Mouse (Mus musculus) naive thymus-derived CD4-positive, alpha-beta T cell, adult 2 months (primary cell): ENCODE measurements around the gene St8sia6.
A peak's percentile ranks its signal among the peaks of the same experiment; 100 is the strongest.
"Not testable (repeated sequence)": the region's sequence is repeated elsewhere in the genome, so short reads cannot be mapped to it uniquely, and the experiment has no call there.

Source experiments
- DNase-seq: peaks from one replicate; pipeline ENCODE4 v3.0.0-alpha.2; 2011; ENCODE audit warnings: low read depth

The St8sia6 gene

GRCm38 (mm10) chr2:13793969-13794363 is at the start of gene St8sia6:
St8sia6 (minus strand) TSS chr2:13794064.
- no peak for DNase-seq

GRCm38 (mm10) chr2:13836310-13836709 is 42.4 kb upstream of the St8sia6 start:
- DNase-seq: peak; percentile 47

GRCm38 (mm10) chr2:13834989-13835388 is 41.1 kb upstream of the St8sia6 start:
- no peak for DNase-seq

- DNase-seq: no peak
Observed at GRCm38 (mm10) chr2:13816645-13817044, 22.8 kb upstream of the St8sia6 start.

DNA sequence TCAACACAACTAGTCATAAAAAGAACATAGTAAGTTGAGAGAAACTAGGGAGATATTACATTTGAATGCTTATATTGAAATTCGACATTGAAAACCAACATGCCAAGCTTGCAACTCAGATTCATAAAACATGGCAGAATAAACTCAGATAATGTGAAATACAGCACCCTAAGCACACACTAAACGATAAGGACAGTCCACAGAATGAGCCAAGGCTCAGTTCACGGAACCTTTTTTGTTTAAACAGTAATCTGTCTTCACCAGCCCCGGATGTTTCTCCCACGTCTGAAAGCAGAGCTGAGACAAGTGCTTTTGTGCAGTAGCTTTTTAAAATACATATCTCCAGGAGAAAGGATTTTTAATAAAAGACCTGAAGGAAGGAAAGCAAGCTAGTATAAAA is 14.7 kb upstream of the St8sia6 start:
- DNase-seq: no peak

- no peak for DNase-seq
Observed at GRCm38 (mm10) chr2:13808008-13808407, 14.1 kb upstream of the St8sia6 start.

DNA sequence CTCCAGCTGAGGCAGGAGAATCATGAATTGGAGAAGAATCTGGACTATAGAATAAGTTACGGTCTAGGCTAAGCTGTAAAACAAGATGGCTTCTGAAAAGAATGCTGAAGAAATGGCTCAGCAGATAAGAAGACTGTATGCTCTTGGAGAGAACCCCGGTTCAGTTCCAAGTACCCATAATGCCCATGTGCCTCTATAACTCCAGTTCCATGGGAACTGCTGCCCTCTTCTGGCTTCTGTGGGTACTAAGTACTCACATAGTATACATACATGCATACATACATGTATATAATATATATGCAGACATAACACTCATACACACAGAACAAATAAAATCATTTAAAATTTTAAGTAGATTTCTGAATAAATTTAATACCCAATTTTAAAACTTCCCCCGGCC is 12.3 kb upstream of the St8sia6 start:
- DNase-seq: peak; percentile 54

- no peak for DNase-seq
Observed at GRCm38 (mm10) chr2:13800639-13801038, 6.8 kb upstream of the St8sia6 start.

DNA sequence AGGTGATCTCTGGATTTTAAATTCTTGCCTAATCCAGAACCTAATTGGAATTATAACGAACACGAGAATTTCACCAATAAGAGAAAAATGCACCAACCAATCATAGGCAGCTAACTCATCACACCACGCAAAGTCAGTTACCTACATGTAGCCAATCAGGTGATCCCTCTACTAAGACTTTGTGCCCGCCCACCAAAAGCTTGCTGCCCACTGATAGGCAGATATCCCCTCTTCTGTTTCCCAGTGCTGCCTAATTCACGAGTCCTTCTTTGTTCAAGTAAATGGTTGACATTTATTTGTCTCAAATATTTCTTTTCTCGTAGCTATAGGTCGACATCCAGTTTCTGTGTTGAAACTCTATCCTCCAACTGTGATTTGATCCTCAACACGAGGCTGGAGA is 582 bp upstream of the St8sia6 start:
- DNase-seq: no peak

DNA sequence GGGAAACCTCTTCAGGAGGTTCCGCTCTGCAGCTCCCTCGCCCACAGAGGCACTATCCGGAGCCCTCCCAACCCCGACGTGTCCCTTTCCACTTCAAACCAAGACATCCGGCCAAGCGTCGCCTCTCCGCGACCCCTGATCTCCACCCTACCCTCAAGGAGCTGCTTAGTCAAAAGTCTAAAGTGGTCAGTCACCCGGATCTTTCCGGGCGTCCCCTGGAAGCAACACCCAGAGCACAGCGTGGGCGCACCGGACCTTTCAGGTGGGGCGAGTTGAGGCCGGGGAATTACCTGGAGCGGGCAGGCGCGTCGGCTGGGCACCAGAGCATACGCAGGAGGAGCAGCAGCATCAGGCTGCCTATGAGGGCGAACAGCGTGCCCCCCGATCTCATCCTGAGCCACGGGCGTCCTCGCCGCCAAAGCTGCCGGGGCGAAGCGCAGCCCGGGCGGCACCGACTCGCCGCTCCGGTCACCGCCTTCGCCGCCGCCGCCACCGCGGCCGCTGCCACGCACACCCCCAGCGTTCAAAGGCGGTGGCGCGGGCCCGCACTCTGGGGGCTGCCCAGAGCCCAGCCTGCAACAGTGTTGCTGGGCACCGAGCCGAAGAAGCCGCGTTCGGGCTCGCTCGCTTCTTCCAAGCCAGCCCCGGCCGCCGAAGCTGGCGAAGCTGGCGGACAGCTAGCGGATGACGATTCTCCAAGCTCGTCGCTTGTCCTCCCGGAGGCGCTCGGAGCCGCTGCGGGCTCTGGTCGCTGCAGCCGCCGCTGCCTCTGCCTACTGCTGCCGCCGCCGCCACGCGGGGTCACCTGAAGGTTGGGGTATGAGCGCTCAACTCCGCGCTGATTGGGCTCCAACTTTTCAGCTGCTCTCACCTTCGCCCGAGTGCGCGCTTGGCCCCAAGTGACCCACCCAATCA is 553 bp downstream of the St8sia6 start:
- peak; percentile 75 for DNase-seq

DNA sequence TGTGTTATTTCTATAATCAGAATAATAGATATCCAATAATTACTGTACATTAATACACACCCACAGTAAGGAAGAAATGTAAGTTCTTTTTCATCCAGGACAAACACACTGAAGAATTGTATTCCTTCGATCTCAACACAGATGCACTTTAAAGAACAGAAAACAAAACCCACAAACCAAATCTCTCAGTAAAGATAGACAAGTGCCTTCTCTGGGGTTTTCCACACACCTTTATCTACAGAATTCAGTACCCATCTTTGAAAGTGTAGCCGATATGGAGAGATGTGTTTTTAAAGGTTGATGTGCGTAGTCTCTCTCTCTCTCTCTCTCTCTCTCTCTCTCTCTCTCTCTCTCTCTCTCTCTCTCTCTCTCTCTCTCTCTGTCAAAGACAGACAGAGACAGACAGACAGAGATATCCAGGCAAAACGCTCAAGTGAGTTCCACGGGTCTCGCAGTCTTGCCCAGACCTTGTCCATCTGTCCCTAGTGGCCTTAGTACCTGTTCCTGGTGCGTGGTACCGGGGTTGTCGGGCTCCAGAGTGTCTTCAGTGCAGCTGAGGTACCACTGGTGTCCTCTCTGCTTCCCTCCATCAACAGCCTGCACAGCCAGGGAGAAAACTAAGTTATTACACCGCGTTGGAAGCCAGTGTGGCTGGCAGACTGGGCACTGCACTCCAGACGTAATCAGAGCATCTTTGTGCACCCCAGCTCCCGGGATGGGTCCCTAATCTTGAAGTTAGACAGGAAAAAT is 1.4 kb downstream of the St8sia6 start:
- DNase-seq: peak; percentile 63

DNA sequence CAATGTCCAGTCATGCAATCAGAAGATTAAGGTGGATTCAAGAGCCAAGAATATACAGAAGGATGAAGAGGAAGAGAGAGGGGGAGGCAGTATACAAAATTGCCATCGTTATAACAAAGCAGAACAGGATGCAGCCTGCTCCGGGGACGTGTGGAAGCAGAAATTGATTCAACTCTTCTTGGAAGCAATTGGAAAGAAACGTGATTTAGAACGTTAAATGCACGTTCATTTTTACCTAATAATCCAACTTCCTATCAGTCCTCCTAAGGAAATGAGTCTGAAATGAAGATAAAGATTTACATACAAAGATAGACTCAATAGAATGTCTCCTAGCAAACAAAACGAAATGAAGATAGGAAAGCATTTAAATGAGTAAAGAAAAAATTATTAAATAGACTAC is 2.3 kb downstream of the St8sia6 start:
- no peak for DNase-seq

DNA sequence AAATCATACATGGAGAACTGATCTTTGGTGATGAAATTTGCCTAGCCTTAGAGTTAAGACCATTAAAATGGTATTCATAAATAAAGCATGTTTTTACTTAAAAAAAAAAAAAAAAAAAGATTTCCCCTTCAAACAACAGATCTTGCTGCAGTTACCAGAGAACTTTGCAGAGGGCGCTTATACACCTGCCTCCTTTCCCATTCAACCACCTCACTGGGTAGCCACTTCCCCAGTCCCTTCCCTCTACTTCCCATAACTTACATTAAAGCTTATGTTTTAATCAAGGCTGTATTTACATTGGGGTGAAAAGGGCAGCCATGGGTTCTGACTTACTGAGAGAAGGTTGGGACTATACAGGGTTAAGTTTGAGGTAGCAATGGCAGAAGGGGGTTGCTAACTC is 4.5 kb downstream of the St8sia6 start:
- DNase-seq: peak; percentile 19

DNA sequence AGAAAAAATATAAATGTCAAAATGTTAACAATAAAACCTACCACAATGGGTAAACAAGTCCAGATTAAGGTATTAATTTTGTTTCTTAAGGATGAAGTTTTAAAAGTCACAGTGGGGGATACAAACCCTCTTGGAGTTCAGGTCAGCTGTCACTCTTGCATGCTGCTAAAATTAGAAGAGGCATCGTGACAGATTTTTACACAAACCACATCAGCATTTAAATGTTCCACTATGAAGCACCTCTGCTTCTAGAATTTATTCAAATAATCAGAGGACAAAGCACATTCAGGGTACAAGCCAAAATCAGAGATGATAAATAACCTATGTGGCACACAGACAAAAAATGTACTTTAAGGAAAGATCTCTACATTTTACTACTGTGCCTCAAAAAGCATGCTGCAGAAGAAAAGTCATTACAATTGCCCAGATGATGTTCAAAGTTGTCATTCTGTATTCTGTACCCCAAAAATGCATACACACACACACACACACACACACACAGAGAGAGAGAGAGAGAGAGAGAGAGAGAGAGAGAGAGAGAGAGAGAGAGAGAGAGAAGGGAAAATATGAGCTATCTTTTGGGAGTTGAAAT is 7.2 kb downstream of the St8sia6 start:
- no peak for DNase-seq

DNA sequence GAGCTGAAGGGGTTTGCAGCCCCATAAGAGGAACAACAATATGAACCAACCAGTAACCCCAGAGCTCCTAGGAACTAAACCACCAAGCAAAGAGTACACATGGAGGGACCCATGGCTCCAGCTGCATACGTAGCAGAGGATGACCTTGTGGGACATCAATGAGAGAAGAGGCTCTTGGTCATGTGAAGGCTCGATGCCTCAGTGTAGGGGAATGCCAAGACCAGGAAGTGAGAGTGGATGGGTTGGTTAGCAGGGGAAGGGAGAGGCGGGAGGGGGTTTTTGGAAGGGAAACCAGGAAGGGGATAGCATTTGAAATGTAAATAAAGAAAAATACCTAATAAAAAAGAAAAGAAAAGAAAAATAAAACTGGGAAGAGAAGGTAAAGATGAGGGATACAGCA is 7.9 kb downstream of the St8sia6 start:
- DNase-seq: not testable (repeated sequence)

- DNase-seq: no peak
Observed at GRCm38 (mm10) chr2:13785247-13785646, 8.6 kb downstream of the St8sia6 start.

GRCm38 (mm10) chr2:13784448-13784847 is 9.4 kb downstream of the St8sia6 start:
- no peak for DNase-seq

GRCm38 (mm10) chr2:13777032-13777431 is 16.8 kb downstream of the St8sia6 start:
- no peak for DNase-seq

DNA sequence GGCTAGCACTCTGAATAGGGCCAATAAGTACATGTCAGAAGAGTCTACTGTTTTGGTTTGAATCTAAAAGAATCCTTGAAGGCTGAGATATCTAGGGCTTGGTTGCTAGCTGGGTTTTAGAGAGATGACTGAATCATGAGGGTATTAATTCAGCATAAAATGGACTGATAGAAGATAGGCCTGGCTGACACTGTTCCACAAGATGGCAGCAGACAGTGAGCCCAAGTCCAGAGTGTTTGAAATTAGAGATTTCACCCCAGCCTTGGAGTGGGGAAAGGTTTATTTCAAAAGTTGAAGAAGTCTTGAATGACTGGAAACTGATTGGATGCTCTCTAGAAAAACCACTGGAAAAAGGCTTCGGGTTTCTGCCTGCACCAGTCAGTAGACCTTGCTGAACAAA is 17.4 kb downstream of the St8sia6 start:
- DNase-seq: no peak

GRCm38 (mm10) chr2:13775056-13775455 is 18.8 kb downstream of the St8sia6 start:
- DNase-seq: no peak

DNA sequence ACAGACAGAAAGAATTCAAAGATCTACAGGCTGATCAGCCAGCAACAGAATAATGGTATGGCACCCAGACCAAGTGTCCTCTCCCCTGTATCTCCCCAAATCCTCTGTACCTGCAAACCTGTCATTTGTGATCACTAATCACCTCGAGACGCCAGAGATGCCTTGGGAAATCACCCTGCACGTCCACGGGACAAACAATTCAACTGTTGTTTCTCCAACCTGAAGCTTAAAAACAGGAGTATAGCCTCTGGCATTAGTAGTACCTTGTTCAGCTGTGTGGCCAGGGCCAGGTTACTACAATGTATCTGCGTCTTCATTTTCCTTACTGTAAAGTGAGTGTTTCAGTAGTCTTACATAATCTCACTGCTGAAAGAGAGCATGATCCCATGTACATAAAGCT is 25.3 kb downstream of the St8sia6 start:
- no peak for DNase-seq

DNA sequence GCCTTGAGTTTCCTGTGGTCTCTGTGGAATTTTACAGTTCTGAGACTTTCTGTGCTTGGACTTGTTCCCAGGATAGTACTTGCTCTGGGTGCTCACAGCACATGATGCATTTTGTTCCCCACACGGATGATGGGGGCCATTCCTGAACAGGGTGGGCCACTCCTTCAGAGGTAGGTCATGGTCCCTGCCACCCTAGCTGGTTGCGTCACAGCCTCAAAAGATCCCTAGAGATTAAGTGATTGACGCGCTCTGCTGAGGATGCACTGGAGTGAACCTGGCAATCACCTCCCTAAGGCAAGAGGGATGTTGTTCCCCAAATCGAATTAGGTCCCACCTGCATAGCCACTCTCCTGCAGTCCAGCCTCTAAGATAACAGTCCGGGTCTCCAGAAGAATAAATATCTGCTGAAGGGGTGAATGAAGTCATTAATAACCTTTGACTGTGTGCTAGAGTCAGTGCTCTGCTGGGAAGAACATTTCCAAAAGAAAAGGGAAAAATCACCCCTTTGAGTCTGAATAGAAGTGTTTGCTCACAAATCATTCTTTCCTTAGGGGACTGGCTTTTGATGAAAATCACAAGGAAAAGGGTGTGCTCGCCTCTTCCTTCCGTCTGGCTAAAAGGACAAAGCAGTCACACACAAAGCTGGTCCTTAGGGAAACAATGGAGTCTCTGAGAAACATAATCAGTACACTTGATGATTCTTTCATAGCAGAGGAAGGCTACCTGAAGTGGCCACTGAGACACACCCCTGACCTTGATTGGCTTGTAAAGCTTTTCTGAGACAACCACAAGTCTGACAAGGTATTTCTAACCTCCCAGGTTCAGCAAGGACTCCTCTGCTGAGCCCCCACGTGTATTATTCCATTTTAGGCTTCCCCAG is 26.1 kb downstream of the St8sia6 start:
- DNase-seq: no peak
